Mouse (Mus musculus) testis, adult 2 months (tissue): ENCODE measurements around the gene Arhgap40.

Source experiments
- CTCF ChIP-seq: fragments of 200-500 bp; IDR thresholded peaks from 2 replicates; pipeline ENCODE4 v1.5.1; 2012; ENCODE audit warnings: low read depth, mild to moderate bottlenecking, inconsistent platforms, low read length, moderate library complexity; ENCODE audit not compliant: control insufficient read depth, insufficient read depth, insufficient replicate concordance
- POLR2A ChIP-seq: fragments of 200-500 bp; IDR thresholded peaks from 2 replicates; pipeline ENCODE4 v1.6.1; 2012; ENCODE audit warnings: low read depth, mild to moderate bottlenecking, inconsistent platforms, low read length, moderate library complexity; ENCODE audit not compliant: control insufficient read depth

DNA sequence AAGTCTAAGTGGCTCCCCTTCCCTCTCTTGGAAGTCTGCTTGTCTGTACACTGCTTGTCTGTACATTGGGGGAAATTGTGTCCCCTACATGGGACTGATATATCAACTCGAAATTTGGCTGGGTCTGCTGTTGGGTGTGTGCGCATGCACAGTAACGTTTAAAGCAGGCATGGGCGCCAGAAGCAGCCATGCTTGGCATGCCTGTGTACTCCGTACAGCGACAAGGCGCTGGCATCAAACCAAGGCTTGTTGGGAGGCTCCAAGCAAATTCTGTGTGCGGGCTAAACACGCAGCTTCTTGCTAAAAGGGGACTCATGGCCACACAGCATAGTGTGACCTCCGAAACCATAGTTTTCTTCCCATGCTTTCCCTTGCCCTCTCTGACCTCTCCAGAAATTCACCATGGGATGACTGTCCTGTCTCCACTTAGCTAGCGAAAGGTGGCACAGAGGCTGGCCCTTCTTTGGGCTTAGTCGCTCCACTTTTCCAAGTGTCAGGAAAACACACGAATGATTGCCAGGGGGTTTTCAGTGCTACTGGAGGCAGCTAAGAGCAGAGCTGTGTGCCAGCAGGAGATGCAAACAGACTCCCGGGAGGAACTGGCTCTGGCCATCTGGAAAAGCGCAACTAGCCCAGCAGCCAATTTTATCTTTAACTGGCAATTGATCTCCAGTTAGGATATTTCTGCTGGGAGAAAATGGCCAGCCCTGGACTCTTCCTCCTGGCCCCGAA is 11.7 kb downstream of the Arhgap40 start:
- TF ChIP-seq CTCF (no peak), POLR2A (no peak)
